Mouse (Mus musculus) c-Kit-positive CD71-negative TER-119-negative erythroid progenitor cells, embryonic 14.5 days (primary cell): ENCODE results near the gene Kcnj2.

Source experiments
- DNase-seq: peaks from one replicate; pipeline ENCODE4 v3.0.0-alpha.2; 2013; ENCODE audit warnings: low read depth

Gene Kcnj2

DNA sequence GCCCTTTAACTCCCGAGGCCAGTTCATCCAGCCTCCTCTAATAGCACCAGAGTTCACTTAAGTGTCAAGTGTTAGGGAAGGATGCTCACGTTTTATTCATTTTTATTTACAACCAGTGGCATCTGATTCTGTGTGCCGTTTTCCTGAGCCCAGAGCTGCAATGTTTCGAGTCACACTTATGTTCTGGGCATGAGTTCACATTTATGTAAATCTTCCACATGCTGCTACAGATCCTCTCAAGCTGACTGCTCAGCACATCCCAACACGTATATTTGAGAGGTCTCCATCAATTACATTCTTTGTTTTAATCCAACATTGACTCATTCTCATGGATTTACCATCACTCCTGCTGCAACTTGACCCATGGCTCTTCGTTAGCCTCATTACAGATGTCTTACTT lies 25.2 kb downstream of the Kcnj2 start:
- no peak for DNase-seq

DNA sequence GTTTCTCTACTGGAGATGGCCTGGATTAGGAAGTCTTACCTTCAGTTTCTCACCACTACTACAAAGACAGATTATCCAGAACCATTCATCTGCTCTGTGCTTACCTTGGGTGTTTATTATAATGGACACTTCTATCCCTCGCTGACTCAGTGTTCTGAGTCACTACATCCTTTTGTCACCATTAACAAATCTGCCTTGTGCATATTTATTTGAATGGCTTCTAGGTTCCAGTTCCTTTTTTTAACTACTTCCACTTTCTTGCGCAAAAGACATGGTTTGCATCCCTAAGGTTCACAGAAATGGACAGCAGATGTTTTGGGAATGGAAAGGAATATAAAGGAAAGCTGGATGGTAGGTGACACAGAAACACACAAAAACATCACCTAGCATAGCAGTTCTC lies 27.0 kb downstream of the Kcnj2 start:
- DNase-seq: no peak

DNA sequence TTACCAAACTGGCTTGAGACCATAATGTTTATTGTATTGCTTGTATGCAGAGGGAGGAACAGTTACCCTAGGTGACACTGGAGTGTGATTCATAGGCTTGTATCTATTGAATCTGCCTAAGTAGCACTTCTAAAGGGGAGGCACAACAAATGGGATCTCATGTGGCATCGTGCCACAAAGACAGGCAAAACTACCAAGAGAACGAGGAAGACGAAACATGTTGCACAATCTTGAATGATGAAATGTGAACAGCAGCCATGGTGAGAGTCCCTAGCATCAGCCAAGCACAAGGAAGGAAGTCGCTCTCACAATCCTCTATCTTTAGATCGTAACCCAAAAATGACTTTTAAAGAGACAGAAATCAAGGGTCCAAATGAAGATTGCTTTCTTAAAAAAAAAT lies 30.6 kb downstream of the Kcnj2 start:
- DNase-seq: peak; percentile 24

DNA sequence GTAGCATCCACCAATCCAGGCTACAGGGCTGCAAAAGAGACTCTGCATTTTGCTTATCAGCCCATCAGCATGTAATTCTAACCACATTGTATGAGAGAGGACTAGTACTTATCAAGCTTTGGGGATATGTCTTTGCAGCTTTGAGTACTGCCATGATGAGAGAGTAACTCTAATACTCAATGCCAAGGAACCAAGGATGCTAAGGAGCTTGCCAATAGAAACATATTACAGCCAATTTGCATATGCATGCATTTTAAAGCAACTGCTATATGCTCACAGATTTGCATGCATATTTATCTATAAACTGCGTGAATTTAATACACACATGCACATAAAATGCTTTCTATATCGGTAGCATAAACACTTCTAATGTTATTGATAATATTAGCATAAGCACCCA lies 34.2 kb downstream of the Kcnj2 start:
- DNase-seq: no peak

DNA sequence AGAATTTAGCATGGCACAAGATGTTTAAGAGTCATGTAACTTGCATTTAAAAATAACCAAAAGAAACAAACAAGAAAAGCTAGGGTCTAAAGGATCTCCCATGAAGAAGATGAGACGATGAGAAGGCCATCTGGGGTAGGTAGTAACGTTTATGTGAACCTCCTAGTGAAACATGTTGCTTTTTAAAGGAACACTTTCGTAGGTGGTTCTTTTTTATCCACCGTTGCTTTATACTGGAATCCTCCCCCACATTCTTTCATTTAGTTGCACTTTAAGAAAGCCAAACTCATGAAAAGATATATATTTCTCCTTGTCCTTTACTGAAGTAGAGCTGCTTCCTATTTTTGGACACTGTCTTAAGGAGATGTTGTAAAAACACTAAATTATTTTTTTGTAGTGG lies 34.7 kb downstream of the Kcnj2 start:
- no peak for DNase-seq

DNA sequence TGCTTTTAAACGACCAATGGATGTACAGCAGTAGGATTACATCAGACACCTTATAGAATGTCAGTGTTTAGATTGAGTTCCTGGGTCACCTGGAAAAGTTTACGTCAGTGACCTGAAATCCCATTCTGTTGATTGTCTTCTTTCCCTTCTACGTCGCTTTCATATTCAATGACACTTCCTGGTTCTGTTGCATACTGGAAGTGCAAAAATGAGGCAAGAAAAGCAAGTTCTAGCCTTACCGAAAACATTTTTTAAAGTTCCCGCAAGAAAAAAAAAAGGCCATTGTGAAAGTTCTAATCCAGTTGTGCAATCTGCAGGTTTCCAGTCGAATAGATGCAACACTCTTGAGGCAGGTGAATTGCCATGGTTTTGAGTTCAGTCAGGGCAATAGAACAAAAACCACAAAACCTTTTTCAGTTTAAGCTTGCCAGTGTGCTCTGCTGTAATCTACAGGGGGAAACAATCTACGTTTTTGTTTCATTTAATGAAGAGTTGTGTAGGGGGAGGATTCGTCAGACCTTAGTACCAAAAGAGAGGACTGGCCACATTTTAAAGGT lies 35.7 kb downstream of the Kcnj2 start:
- no peak for DNase-seq

DNA sequence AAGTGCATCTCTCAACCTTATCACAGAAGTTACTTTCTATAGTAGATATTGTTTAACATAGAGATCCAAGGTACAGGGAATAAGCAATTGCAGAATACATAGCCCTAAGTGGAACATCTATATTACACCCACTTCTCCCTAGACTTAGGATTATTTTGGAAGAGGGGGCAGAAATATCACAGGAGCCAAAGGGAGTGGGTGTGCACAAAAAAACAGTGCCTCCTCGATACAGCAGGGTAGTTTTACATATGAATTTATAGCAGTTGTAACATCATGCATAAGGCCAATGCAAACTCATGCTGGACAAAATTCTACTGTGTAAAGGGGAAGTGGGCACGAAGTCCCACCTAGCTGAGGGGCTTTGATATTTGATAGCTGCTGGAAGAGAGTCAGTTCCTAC lies 38.5 kb downstream of the Kcnj2 start:
- no peak for DNase-seq

DNA sequence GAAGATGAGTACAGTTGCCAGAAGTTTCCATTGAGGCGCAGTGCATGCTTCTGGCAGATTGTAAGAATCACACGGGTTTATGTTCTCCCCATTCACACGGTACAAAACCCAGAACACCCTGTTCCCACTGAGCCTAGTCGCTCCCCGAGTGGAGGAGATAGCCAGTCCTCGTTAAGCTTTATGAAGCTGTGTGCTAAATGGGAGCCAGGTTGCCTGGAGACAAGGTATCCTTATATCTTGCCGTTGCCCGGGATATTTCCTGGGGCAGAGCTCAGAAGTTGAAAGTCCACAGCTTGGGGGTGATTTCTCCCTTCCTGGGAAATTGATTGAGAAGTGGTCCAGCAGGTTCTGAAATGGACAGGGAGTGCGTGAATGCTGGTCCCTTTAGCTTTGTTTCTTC lies 42.2 kb downstream of the Kcnj2 start:
- DNase-seq: no peak

DNA sequence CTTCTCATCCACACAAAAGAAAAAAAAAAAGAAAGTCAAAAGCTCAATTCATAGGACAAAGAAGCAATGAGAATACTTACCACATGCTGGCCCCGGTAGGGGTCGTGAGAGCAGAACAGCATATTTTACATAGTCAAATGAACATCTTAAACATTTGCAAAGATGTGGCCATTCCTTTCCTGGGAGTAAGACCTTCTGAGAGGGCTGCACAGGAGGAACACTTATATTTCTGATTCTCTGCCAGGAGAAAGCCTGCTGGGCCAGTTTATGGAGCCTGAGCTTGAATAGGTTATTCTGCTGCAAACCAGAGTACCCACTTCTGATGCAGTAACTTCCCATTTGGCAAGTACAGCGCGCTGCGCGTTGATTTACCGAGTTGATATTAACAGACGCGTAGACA lies 55.5 kb downstream of the Kcnj2 start:
- DNase-seq: no peak

DNA sequence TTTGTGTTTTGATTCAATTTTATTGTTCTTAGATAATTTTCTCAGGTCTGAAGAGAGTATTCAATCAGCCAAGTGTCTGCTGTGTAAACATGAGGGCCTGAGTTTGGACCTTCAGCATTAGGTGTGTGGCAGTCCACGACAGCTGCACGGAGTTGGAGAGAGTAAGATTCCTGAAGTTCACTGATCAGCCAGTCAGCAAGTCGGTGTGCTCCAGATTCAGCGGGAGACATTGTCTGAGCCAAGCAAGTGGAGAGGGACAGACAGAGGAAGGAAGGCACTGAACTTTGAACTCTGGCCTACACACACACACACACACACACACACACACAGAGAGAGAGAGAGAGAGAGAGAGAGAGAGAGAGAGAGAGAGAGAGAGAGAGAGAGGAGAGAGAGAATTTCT lies 57.4 kb downstream of the Kcnj2 start:
- DNase-seq: no peak

DNA sequence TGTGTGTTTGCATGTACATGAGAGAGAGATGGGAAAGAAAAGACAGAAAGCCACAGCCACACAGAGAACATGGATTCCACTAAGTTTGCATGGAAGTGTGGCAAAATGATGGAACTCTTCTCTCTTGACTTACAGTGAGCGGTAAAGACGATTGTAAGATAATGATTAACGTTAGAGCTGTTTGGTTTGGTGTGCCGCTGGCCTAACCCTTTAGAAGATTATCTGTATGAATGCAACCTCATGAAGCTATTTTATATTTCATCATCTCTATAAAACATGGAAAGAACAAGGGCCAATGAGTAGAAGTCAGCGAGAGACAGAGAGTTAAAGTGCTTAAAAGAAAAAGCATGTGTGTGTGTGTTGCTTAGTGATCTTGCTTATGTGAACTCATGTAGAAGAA lies 60.0 kb downstream of the Kcnj2 start:
- DNase-seq: no peak
